Mouse (Mus musculus) R1 (cell line): Measurements from ENCODE around the gene Lpcat3.

Experiments used
- DNase-seq: peaks from one replicate; pipeline ENCODE4 v3.0.0-alpha.2; 2018; ENCODE audit warnings: low read depth, low spot score

Lpcat3 gene

GRCm38 (mm10) chr6:124703789-124704188, 41.0 kb downstream of the Lpcat3 start:
- no peak for DNase-seq

GRCm38 (mm10) chr6:124704417-124704816, 41.6 kb downstream of the Lpcat3 start:
- DNase-seq, result no peak

DNA sequence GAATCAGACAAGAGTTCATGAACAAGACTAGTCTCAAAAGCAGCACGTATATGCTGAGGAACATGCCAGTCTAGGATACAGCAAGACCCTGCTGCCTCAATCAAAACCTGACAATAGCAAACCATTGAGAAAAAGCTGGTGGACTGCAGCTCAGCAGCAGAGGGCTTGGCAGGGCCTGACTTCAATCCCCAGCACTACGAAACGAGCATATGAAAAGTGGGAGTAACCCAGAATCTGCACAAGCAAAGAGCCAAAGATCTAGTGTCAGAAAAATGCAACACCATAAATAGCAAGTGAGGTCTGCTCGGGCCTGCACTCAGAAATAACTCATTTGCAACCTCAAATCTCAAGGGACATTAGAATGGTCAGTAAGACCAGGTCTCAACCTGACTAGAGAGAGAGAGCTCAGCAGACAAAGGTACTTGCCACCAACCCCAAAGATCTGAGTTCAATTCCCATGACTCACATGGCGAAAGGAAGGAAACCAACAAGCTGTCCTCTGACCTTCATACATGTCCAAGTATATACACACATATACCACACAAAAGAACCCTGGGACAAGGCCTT, 43.3 kb downstream of the Lpcat3 start:
- DNase-seq, result no peak

DNA sequence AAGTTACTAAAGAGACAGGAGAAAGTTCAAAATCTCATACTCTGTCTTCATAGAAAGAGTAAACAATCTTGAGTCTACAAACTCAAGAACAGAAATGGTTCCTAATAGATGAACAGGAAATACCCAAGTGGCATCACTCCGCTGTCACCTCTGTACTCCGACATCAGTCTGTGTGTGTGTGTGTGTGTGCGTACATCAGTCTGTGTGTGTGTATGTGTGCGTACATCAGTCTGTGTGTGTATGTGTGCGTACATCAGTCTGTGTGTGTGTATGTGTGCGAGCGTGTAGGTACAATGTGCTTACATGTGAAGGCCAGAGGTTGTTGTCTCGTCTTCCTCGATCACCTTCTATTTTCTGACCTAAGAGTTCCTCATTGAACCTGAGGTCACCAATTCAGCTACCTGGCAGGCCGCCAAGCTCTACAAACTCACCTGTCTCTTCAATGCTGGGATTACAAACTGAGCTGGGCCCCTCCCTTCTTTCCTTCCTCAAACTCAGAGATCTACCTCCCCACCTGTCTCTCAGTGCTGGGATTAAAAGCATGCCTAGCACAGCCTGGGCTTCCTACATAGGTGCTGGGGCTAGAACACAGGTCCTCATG, 45.6 kb downstream of the Lpcat3 start:
- DNase-seq, result no peak

DNA sequence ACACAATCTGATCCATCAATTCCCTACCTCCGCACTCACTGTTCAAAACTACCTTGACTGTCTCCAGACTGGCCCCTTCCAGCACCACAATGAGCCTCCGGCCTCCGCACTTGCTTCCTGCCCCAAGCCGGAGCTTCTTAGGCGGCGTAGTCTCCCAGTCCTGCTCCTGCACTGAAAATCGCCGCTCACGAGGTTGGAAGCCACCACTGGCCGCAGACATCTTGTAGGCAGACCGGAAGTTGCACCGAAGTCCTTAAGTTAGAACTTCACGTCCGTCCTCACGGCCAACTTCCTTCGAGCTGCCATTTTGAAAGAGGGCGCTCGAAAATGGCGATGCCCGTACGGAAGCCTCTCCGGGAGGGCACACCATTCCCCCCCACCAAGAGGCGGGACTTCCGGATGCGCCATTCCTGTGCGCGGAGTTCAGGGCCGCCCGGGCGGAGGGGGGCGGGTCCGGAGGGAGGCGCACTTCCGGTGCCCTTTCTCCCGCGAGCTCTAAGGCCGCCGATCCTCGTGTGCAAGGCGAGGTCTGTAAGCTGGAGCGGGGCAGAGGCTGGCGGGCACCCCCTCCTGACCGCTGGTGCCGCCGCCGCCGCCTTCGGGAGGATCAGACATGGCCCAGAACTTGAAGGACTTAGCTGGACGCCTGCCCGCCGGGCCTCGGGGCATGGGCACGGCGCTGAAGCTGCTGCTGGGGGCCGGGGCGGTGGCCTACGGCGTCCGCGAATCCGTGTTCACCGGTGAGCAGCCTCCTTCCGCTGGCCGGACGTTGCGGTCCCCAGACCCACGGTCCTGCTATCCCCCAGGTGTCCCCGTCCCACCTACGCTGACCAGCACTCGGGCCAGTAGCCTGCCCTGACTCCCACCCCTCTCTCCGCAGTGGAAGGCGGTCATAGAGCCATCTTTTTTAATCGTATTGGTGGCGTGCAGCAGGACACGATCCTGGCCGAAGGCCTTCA, 49.3 kb downstream of the Lpcat3 start, which contains the start of the genes Emg1 and Phb2:
TSS of gene Emg1 (minus strand) at position 355 of the 959 bp plus-strand sequence.
TSS of gene Phb2 (plus strand) at position 513 of the 959 bp plus-strand sequence.
- peak; percentile 99 for DNase-seq

- DNase-seq, result no peak
Measured at GRCm38 (mm10) chr6:124712918-124713317, 50.1 kb downstream of the Lpcat3 start.

- DNase-seq, result peak; percentile 71
Measured at GRCm38 (mm10) chr6:124716864-124717490, 54.1 kb downstream of the Lpcat3 start.

- no peak for DNase-seq
Measured at GRCm38 (mm10) chr6:124717968-124718367, 55.1 kb downstream of the Lpcat3 start.

DNA sequence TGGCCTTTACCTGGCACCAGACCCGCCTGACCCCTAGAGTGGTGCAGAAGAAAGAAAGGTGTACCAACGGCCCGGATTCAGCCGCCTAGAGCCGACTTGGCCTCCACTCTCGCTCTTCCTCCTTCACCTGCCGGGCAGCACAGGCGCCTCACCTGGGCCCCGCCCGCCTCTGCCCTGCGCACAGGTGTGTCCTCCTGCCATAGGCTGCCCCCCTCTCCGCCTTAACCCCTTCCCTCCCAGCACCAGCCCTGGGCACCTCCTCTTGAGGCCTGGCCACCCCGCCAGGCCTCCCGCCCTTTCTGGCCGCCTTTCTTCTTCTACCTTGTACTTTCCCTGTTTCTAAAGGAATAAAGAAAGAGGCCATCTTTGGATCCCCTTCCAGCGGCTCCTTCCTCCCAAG, 55.9 kb downstream of the Lpcat3 start:
- DNase-seq, result no peak

DNA sequence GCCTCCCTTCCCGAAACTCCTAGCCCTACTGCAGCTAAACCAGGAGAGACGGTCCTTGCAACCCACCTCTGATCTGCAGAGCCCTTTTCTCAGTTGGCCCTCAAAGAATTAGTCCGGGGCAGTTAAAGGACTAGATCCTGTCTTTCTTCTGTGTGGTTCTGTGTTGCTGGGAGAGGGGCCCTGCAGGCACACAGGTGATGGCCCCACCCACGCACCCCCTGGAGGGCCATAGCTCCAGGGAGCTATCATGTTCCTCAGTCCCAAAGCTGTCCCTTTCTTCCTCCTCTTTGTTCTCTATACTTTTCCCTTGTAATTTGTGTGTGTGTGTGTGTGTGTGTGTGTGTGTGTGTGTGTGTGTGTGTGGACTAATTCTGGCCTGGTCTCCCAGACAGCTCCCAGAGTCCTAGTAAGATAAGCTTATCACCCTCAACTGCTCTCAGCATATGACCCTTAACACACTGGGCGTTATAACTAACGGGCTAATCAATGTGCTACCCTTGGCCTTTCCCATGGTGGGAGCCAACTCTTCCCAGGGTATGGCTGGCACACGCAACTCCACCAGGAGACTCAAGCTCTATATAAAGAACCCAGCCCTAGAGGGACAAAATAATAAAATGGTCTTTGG, 56.6 kb downstream of the Lpcat3 start:
- no peak for DNase-seq

GRCm38 (mm10) chr6:124720904-124721303, 58.1 kb downstream of the Lpcat3 start:
- DNase-seq, result no peak

GRCm38 (mm10) chr6:124722876-124723473, 60.1 kb downstream of the Lpcat3 start:
- DNase-seq, result no peak

DNA sequence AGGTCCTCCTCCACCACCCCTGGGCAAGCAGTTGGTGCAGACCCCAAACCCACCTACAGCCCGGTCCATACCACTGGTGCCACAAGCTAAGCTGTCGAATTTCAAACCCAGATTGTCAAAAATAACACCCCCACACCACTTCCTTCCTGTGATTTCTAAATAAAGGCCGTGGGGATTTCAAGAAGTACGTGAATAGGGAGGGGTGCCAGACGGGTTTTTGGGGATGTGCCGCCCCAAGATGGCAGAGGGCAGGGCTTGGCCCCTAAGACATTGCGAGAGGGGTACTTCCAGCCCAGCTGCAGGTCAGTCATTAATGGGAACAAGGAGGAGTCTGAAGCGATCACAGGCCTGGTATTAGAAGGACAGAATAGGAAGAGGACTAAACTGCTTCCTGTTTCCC, 60.7 kb downstream of the Lpcat3 start:
- no peak for DNase-seq

DNA sequence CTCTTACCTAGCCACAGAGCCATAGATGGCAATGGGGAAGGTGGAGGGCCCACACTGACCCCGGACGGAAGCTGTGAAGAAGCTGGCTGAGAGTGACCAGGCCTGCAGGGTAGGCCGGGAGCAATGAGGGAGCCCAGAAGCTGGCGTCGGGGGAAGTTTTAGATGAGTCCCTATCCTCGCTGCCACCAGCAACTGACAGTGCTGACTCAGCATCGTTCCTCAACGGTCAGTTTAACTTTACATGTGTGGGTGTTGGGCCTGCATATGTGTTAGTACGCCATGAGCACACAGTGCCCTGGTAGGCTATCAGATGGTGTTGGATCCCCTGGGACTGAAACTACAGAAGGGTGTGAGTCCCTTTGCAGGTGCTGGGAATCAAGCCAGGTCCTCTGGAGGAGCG, 61.6 kb downstream of the Lpcat3 start:
- DNase-seq, result no peak

DNA sequence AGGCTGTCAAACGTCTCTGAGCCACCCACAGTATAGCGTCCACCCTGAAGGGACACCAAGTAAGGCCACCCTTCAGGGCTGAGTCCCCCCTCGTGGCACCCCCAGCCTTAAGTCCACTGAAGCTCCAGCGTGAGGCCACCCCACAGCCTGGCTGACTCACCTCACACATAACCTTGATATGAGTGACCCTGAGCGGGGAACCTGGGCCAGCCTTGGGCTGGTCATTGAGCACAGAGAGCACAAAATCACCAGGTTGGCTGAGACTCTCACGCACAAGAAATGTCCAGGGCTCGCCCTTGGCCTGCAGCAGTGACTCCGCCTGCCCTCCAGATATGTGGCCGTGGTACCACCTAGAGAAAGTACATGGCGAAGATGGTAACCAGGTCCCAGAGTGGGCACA, 65.8 kb downstream of the Lpcat3 start:
- DNase-seq, result no peak

GRCm38 (mm10) chr6:124729850-124730705, 67.3 kb downstream of the Lpcat3 start:
- no peak for DNase-seq

GRCm38 (mm10) chr6:124731038-124731437, 68.2 kb downstream of the Lpcat3 start:
- no peak for DNase-seq

- DNase-seq, result peak; percentile 65
Measured at GRCm38 (mm10) chr6:124732476-124733370, 69.9 kb downstream of the Lpcat3 start.

DNA sequence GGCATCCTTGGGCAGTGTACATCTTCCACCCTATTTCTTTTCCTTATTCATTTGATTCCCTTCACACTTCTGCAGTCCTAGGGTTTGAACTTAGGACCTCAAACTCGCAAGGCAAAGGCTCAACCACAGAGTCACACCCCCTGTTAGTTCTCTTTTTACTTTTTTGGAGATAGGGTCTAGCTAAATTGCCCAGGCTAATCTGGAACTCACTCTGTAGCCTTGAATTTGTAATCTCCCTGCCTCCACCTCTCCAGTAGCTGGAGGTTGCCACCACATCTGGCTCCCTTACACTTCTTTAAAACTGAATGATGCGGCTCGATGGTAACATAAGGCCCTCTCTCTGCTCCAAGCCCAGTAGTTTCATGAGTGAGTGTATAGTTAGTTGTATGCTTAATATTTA, 71.6 kb downstream of the Lpcat3 start:
- DNase-seq, result no peak
